Mouse (Mus musculus) limb, embryonic 11.5 days (tissue): Measurements from ENCODE around the gene Gjc3. TPM values are rescaled to one million over a fixed set of nuclear protein-coding genes. Genes with fewer than 3 reads are reported as not detected.

Experiments
- ATAC-seq: fragments of 200-750 bp; cut with Nextera tagmentation; 2 replicates; pipeline ENCODE4 v1.8.0; 2017; ENCODE audit warnings: low read depth; ENCODE audit not compliant: insufficient number of reproducible peaks, low FRiP score, low TSS enrichment
- DNase-seq: peaks from one replicate; pipeline ENCODE4 v3.0.0-alpha.2; 2015; ENCODE audit warnings: low spot score
- H3K27ac ChIP-seq: fragments of 300-500 bp; sonication (generic); replicated peaks from 2 replicates; pipeline ENCODE4 v1.5.1; 2014; ENCODE audit warnings: low read depth, mild to moderate bottlenecking, low read length
- H3K27me3 ChIP-seq: fragments of 300-500 bp; sonication (generic); 2 replicates; pipeline ENCODE4 v1.6.1; 2014; ENCODE audit warnings: mild to moderate bottlenecking, low read length, mixed read lengths; ENCODE audit not compliant: control insufficient read depth, insufficient read depth
- H3K36me3 ChIP-seq: fragments of 300-500 bp; sonication (generic); 2 replicates; pipeline ENCODE4 v1.6.1; 2014; ENCODE audit warnings: mild to moderate bottlenecking, low read length, moderate library complexity, mixed read lengths; ENCODE audit not compliant: control insufficient read depth, insufficient read depth
- H3K4me1 ChIP-seq: fragments of 300-500 bp; sonication (generic); 2 replicates; pipeline ENCODE4 v1.6.1; 2014; ENCODE audit warnings: low read length, mixed read lengths; ENCODE audit not compliant: control insufficient read depth, insufficient read depth
- H3K4me2 ChIP-seq: fragments of 300-500 bp; sonication (generic); 2 replicates; pipeline ENCODE4 v1.6.1; 2014; ENCODE audit warnings: low read depth, mild to moderate bottlenecking, moderate library complexity; ENCODE audit not compliant: severe bottlenecking
- H3K4me3 ChIP-seq: fragments of 300-500 bp; sonication (generic); 2 replicates; pipeline ENCODE4 v1.5.1; 2014; ENCODE audit warnings: low read depth, low read length
- H3K9ac ChIP-seq: fragments of 300-500 bp; sonication (generic); 2 replicates; pipeline ENCODE4 v1.6.1; 2014; ENCODE audit warnings: mild to moderate bottlenecking, low read length
- H3K9me3 ChIP-seq: fragments of 300-500 bp; sonication (generic); 2 replicates; pipeline ENCODE4 v1.6.1; 2016; ENCODE audit warnings: low read length; ENCODE audit not compliant: control insufficient read depth
- WGBS: fragments of 180-500 bp; shearing (Covaris S2); extraction: QIAGEN DNeasy Blood & Tissue Kit; methylation state at CpG from one replicate; pipeline ENCODE4 v1.1.7; 2014; 5-methylcytosine and 5-hydroxymethylcytosine counted together
- polyA plus RNA-seq: library from polyadenylated mRNA; unstranded; fragments of >200 nt; fragmentation: Nextera tagmentation; extraction: Ambion mirVana; gene quantifications from 2 replicates; pipeline ENCODE4 v1.2.1, GENCODE M21; 2014

Gene Gjc3
- polyA plus RNA-seq = 0.14 TPM in 1 of 2 replicates, not detected in the other

DNA sequence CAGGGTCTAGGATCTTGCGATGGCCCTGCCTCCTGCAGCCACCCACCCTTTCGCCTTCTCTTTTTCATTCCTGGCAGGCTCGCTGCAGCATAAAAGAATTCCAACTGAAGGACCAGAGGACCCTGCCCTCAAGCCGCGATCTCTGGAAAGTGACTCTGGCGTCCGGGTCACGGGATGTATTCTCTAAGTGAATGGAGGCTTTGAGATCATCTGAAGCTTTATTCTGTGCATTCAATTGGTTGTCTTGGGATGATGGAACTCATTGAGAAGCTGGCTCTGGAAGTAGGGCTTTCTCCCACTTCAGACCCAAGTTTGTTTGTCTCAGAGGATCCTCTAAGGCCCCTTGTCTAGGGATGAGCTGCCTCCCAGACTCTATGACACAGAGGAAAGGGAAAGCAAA is at the start of gene Gjc3:
Gene Gjc3 (minus strand): TSS at position 154 of the 400 bp plus-strand sequence.
- H3K27ac ChIP-seq = no peak within 1 kb of the TSS
- 83% methylated on average over 8 of the region's 8 CpGs for WGBS
- no peaks in the 10 kb centered on the region for H3K36me3 ChIP-seq
- no peak within 1 kb of the TSS for H3K4me3 ChIP-seq
- H3K9ac ChIP-seq = no peak within 1 kb of the TSS
- H3K4me1 ChIP-seq = no peaks in the 10 kb centered on the region
- DNase-seq (no peak), ATAC-seq (no peak)
- no peaks in the 10 kb centered on the region for H3K27me3 ChIP-seq
- H3K9me3 ChIP-seq = no peaks in the 10 kb centered on the region
- no peak within 1 kb of the TSS for H3K4me2 ChIP-seq

DNA sequence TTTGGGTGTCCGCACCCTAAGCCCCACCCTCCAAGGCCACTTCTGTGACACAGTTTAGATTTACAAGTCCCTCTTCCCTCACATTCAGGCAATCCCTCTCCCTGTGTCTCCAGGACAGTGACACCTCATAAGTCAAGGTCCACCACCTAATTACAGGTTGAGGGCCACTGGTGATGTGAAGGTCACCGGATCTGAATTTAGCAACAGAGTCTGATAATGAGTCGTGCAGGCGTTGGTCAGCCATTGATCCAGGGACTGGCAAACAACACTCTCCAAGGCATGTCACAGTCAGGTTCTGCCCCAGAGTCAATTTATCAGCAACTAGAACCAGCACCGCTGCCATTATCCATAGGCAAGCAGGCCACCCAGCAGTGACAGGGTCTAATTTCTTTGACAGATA is 49.5 kb upstream of the Gjc3 start:
- H3K4me2 ChIP-seq = no peak overlapping the region
- no peak overlapping the region for H3K9ac ChIP-seq
- H3K4me1 ChIP-seq = no peaks in the 10 kb centered on the region
- no peaks in the 10 kb centered on the region for H3K9me3 ChIP-seq
- no peak for DNase-seq
- H3K27ac ChIP-seq = no peak overlapping the region
- ATAC-seq = no peak
- H3K36me3 ChIP-seq = no peaks in the 10 kb centered on the region
- WGBS = 78% methylated on average over 5 of the region's 5 CpGs
- H3K4me3 ChIP-seq = no peak overlapping the region
- no peaks in the 10 kb centered on the region for H3K27me3 ChIP-seq

DNA sequence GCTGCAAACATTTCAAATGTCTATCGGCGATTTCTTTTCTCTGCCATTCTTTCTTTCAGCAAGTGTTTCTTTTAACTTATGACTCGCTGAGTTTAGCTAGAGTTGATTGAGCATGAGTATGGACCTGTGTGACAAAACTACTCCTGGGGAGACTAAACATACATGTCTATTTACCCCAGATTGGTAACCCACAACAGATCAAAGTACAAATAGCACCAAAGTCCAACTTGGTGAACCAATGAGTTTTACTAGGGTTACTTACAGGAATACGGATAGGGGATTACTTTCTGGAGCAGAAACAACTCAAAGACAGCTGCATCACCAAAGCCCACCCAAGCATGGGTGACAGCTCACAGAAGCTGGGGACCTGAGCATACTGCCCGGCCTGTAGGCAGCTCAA is 46.5 kb upstream of the Gjc3 start:
- H3K27ac ChIP-seq = no peak overlapping the region
- H3K27me3 ChIP-seq = no peaks in the 10 kb centered on the region
- H3K36me3 ChIP-seq = no peaks in the 10 kb centered on the region
- H3K9ac ChIP-seq = no peak overlapping the region
- 87% methylated on average over 5 of the region's 5 CpGs for WGBS
- H3K4me3 ChIP-seq = no peak overlapping the region
- DNase-seq = no peak
- no peak for ATAC-seq
- no peak overlapping the region for H3K4me2 ChIP-seq
- no peaks in the 10 kb centered on the region for H3K9me3 ChIP-seq
- no peaks in the 10 kb centered on the region for H3K4me1 ChIP-seq

DNA sequence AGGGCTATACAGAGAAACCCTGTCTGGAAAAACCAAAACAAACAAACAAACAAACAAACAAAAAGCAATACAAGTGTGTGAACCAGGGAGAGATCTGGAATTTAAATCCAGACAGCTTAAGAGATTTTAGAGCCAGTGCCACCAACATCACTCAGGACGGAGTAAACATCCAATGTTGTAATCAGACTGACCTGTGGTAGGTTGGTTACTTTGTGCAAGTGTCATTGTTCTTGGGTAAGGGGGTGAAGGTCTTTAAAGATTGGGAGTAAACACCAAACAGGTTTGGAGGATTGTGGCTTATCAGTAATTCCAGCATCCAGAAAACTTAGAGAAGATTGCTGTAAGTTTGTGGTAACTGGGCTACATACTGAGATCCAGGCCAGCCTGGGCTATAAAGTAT is 23.5 kb upstream of the Gjc3 start:
- Histone ChIP-seq H3K9ac (no peak overlapping the region), H3K4me1 (no peaks in the 10 kb centered on the region), H3K4me2 (no peak overlapping the region), H3K27ac (no peak overlapping the region), H3K4me3 (no peak overlapping the region), H3K36me3 (no peaks in the 10 kb centered on the region), H3K27me3 (no peaks in the 10 kb centered on the region), H3K9me3 (no peaks in the 10 kb centered on the region)
- WGBS = 86% methylated on average over 1 of the region's 1 CpGs
- DNase-seq (no peak), ATAC-seq (no peak)

DNA sequence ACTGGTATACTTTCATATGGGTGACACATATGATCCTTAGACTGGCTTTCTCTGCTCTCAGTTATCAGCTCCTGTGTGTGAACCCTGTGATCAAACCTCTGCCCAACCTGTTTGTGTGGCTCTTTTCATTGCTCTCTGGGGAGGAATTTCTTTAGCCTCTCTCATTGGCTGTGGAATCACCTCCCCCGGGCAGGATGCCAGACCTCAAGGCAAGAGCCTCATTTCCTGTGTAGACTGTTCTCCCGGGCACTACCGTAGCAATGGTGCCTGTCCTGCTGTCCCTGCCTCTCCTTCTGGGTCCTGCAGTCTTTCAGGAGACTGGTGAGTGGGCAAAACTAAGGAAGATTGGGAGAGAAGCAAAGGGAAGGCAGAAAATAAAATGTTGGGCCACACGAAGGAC is 18.4 kb upstream of the Gjc3 start, which contains the start of gene Azgp1:
Gene Azgp1 (plus strand): TSS at position 221 of the 400 bp plus-strand sequence.
- Histone ChIP-seq H3K4me3 (no peak within 1 kb of the TSS), H3K9me3 (no peaks in the 10 kb centered on the region), H3K4me1 (no peaks in the 10 kb centered on the region), H3K4me2 (no peak within 1 kb of the TSS), H3K36me3 (no peaks in the 10 kb centered on the region), H3K9ac (no peak within 1 kb of the TSS), H3K27me3 (no peaks in the 10 kb centered on the region), H3K27ac (no peak within 1 kb of the TSS)
- WGBS = 77% methylated on average over 4 of the region's 4 CpGs
- no peak for DNase-seq
- no peak for ATAC-seq

DNA sequence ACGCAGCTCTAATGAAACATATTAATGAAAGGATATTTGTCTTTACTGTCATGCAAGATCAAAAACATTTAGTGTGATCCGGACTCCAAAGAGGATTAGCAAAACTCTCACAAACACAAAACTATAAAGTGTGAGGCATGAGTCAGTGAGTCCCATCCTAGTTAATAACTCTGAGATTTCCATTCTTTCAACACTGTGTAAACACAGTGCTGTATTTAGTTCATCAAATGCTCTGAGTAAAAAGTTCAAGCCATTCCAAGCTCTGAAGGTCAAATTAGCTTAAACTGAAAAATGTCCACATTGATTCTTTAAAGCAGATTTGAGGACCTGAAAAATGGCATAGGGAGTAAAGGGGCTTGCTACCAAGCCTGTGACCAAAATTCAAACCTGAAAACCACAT is 16.2 kb upstream of the Gjc3 start:
- 93% methylated on average over 2 of the region's 2 CpGs for WGBS
- no peaks in the 10 kb centered on the region for H3K36me3 ChIP-seq
- H3K27ac ChIP-seq = no peak overlapping the region
- no peaks in the 10 kb centered on the region for H3K27me3 ChIP-seq
- H3K4me1 ChIP-seq = no peaks in the 10 kb centered on the region
- no peaks in the 10 kb centered on the region for H3K9me3 ChIP-seq
- no peak overlapping the region for H3K9ac ChIP-seq
- ATAC-seq = no peak
- H3K4me2 ChIP-seq = no peak overlapping the region
- DNase-seq = no peak
- no peak overlapping the region for H3K4me3 ChIP-seq

DNA sequence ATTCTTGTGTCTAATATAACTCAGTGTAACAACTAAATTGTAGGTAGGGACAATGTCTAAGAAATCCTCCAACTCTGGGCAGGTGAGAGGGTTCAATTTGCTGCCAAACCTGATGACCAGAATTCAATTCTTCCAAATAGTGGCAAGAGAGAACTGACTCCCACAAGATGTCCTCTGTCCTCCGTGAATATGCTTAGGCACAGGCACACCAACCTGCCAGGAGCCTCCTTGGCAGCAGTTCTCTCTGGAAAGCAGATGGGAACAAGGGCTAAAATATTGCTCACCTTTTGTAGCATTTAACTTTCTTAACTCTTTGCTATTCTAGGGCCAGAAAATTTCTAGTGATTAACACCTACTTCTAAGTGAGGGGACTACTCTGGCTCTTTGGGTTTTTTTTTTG is 14.4 kb upstream of the Gjc3 start:
- Histone ChIP-seq H3K4me3 (no peak overlapping the region), H3K9ac (no peak overlapping the region), H3K27ac (no peak overlapping the region), H3K4me2 (no peak overlapping the region), H3K36me3 (no peaks in the 10 kb centered on the region), H3K27me3 (no peaks in the 10 kb centered on the region), H3K4me1 (no peaks in the 10 kb centered on the region), H3K9me3 (no peaks in the 10 kb centered on the region)
- 38% methylated on average over 1 of the region's 1 CpGs for WGBS
- DNase-seq = no peak
- ATAC-seq = no peak

DNA sequence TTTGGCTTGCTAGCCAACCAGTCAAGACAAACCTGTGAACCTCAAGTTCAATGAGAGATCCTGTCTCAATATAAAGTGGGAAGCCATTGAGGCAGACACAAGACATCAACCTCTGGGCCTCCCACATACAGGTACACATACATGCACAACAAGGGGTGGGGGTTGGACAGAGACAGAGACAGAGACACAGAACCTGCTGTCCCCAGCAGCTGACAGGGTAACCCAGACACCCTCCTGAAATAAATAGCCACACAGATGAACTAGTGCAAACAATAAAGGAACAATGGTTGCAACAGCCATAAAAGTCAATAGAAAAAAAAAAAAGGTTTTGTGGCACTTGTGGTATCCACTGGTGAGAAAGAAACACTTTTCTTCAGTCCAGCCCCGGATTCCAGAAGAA is 12.5 kb upstream of the Gjc3 start:
- 62% methylated on average over 1 of the region's 1 CpGs for WGBS
- DNase-seq (no peak), ATAC-seq (no peak)
- Histone ChIP-seq H3K27me3 (no peaks in the 10 kb centered on the region), H3K9me3 (no peaks in the 10 kb centered on the region), H3K4me1 (no peaks in the 10 kb centered on the region), H3K9ac (no peak overlapping the region), H3K27ac (no peak overlapping the region), H3K4me2 (no peak overlapping the region), H3K36me3 (no peaks in the 10 kb centered on the region), H3K4me3 (no peak overlapping the region)

DNA sequence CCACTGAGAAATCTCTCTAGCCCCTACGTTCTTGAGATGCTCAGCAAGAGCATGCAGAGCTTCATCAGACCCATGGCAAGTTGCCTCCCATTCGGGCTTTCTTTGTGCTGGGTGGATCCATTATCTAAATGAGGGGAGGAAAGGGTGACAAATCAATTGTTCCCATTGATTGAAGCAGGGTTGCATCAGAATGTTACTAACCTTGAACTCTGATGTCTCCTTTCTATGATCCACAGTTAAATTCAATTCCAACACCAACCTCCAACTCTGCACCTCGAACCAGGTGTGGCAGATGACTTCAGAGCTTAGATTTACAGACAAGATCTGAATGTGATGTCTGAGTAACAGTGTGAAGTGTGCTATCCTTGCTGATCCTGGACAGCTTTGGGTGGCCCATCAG is 11.8 kb upstream of the Gjc3 start:
- WGBS = 65% methylated on average over 3 of the region's 3 CpGs
- H3K9me3 ChIP-seq = no peaks in the 10 kb centered on the region
- H3K36me3 ChIP-seq = no peaks in the 10 kb centered on the region
- no peaks in the 10 kb centered on the region for H3K4me1 ChIP-seq
- no peak overlapping the region for H3K9ac ChIP-seq
- ATAC-seq = no peak
- H3K4me3 ChIP-seq = no peak overlapping the region
- H3K27ac ChIP-seq = no peak overlapping the region
- H3K4me2 ChIP-seq = no peak overlapping the region
- no peaks in the 10 kb centered on the region for H3K27me3 ChIP-seq
- no peak for DNase-seq
